Mouse (Mus musculus) thymus, postnatal 10 days (tissue): ENCODE measurements at regions not wholly inside any gene's neighbourhood (a gene's known extent, or its start where the extent isn't known, plus 50 kb on each side); places are given as distances from the start of the nearest gene placed in this dataset.

Experiments used
- DNase-seq, 2 experiments: peaks; one replicate each; pipeline ENCODE4 v3.0.0; 2021; ENCODE audit warnings: low spot score in 2 of 2

GRCm38 (mm10) chr9:92856410-92857083, 314.5 kb downstream of the Plod2 start:
- no peak for DNase-seq

GRCm38 (mm10) chr9:92865822-92866221, 323.8 kb downstream of the Plod2 start:
- no peak for DNase-seq

DNA sequence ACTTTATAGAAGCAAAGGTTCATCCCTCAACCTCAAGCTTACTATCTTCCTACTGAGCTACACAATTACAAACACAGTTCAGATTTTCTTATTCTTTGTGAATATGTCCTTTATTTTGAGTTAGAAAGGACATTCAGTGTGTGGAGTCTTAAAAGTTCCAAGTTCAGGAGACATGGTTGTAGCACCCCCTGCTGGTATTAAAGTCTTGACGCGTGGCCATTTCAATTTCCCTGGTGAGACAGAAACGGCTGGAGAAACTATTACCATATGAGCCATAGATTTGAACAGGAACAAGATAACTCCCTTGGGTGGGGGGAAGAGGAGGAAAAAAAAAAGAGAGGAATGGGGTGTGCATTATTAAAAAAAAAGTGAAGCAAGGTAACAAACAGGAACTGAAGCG, 336.6 kb downstream of the Plod2 start:
- peak in 1 of 2 experiments; percentile 4 for DNase-seq

DNA sequence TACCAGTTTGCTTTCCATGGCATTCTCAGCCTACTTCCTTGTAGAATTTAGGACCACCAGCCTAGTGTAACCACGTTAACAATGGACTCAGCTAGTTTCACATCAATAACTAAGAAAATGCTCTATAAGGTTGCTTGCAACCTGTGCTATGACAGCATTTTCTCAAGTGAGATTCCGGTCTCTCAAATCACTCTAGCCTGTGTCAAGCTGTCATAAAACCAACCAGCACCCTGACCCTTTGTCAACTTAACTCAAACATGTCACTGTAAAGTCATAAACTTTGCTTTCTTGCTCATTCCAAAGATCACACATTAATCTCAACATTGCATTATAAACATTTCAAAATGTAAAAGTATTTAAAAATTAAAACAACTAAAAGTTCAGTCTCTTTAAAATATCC, 337.8 kb downstream of the Plod2 start:
- DNase-seq = no peak

- DNase-seq = no peak
These were observed 340.3 kb downstream of the Plod2 start for GRCm38 (mm10) chr9:92882251-92882832.

- DNase-seq = no peak
These were observed 348.0 kb downstream of the Plod2 start for GRCm38 (mm10) chr9:92890063-92890462.

GRCm38 (mm10) chr9:92899733-92900132, 357.7 kb downstream of the Plod2 start:
- DNase-seq = no peak

DNA sequence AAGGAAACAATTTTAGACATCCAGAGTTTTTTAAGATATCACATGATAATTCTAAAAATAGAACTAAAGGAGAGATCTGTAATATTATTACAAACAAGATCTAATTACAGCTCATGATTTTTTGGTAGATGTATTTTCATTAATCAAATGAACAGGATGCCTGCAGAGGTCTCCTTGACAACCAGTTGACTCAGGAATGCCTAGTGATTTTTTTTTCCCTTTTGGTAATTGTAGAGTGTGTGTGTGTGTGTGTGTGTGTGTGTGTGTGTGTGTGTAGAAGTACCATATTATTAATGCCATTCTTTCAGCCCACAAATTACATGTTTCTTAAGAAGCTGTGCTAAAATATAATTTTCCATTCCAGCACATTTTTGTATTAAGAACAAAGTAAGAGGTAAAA, 365.1 kb downstream of the Plod2 start:
- DNase-seq = no peak

- DNase-seq = no peak
These were observed 377.4 kb downstream of the Plod2 start for GRCm38 (mm10) chr9:92919396-92919795.

- no peak for DNase-seq
These were observed 388.4 kb downstream of the Plod2 start for GRCm38 (mm10) chr9:92930231-92930966.

DNA sequence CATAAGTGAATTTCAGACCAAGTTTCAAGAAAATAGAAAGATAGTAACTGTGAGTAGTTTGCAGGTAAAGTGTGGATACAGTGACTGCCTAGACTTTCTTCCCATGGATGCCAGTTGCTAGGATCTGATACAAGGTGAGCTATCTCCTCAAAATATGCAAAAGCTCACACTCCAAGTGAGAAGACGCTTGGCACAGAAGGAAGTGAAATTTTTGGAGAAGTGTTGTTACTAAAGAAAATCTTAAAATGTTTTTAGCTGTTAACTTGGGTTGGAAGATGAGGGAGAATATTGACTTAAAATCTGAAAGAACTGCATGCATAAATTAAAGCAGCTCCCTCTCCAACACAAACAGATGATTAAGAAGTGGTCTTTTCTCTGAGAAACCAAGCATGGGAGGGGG, 395.8 kb downstream of the Plod2 start:
- no peak for DNase-seq

DNA sequence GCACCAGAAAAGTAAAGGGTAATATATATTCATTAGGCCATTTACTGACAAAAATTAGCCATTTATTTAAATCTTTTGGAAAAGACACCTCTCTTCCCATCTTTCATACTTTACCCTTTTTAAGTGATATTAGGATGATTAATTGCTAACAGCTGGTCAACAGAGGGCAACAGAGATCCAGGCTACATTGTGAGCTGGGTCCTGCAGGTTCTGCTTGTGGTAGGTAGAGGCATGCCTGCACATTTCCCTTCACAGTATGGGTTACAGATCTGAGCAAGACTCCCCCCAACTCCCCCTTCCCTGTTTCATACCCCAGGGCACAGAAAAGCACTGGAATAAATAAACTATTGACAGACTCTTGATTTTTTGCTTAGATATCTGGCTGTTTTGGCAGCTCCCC, 408.1 kb downstream of the Plod2 start:
- DNase-seq = no peak

GRCm38 (mm10) chr9:92963275-92963674, 421.3 kb downstream of the Plod2 start:
- DNase-seq = no peak

DNA sequence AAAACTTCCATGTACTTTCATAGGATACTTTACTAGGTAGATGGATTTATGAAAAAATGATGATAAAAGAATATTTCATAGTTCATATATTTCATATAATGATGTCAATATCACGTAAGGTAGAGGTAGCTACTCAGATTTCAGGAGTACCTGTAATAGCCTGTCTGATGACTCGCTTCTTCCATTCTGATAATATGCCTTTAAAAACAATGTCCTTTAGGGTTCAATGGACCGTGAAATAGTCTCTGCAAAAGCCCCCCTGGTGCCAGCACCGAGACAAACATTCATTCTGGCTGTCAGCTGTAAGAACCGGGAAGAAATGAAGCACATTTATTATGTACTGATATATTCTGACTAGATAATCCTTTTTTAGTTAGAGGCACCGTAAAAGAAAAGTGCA, 449.7 kb downstream of the Plod2 start:
- DNase-seq = no peak

DNA sequence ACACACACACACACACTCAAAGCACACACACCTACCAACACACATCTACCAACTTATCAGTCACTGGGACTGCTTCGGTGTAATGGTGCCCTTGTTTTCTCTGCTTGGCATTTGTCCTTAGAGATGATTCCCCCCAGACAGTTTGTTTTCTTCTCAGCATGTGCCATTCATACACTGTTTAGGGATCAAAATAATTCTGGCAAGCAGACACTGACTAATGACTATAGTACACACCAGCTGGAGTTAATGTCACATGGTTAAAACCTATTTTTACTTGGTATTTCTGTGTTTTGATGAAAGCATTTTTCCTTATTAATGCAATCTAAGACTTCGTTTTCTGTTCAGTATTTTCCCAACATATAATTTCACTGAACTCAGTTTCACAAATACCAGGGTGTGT, 454.1 kb downstream of the Plod2 start:
- DNase-seq = no peak

GRCm38 (mm10) chr9:93005182-93005953, 463.3 kb downstream of the Plod2 start:
- DNase-seq = no peak

GRCm38 (mm10) chr9:93008511-93009302, 466.7 kb downstream of the Plod2 start:
- DNase-seq = no peak

- no peak for DNase-seq
These were observed 502.4 kb downstream of the Plod2 start for GRCm38 (mm10) chr9:93044298-93044912.

GRCm38 (mm10) chr9:93072140-93072539, 530.1 kb downstream of the Plod2 start:
- DNase-seq = no peak

DNA sequence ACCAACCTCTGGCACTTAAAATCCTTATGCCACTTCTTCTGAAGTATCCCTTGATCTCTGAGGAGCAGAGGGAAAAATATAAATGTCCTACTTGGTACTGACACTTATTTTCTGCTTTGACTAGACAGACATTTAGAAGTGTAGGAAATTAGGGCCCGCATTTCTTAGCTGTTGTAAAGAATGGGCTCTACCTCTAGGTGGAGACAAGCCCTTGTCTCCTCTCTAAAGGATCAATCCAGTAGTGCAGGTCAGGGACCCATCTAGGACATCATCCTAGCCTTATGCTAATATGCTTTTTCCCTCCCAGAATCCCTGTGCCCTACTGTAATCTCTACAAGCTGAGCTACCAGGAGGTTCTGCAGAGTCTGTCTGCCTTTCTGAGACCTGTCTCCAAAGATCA, 541.1 kb downstream of the Plod2 start:
- no peak for DNase-seq

GRCm38 (mm10) chr9:93098008-93098581, 556.1 kb downstream of the Plod2 start:
- DNase-seq = no peak
